Mouse (Mus musculus): ENCODE data around the gene Aknad1. TPM values are rescaled to one million over a fixed set of nuclear protein-coding genes. Genes with fewer than 3 reads are reported as not detected.

Aknad1 gene
- polyA plus RNA-seq, 1 experiment from 2014 or later = 0.32 TPM

- Histone ChIP-seq H3K4me1 (no peaks in the 10 kb centered on the region), H3K27ac (no peak overlapping the region), H3K4me3 (replicated peaks) (no peak overlapping the region), H3K9ac (no peak overlapping the region), H3K36me3 (peaks cover 8% of the 10 kb centered on the region), H3K4me2 (no peak overlapping the region), H3K9me3 (no peaks in the 10 kb centered on the region), H3K27me3 (replicated peaks) (no peaks in the 10 kb centered on the region)
- no peak for ATAC-seq (ENCODE audit: insufficient read depth, low FRiP score, low read depth)
- WGBS = 87% methylated on average over 6 of the region's 6 CpGs
Observed at GRCm38 (mm10) chr3:108831750-108832149, 92.3 kb downstream of the Aknad1 start.

Other genes starting within 250 kb of the Aknad1 start
- gene 1700013F07Rik, start 205.5 kb upstream of the Aknad1 start, polyA plus RNA-seq (2015; fragmentation: Nextera tagmentation; extraction: Ambion mirVana) = 0.41 and 0.46 TPM in 2 replicates
- gene 5330417C22Rik, start 203.1 kb upstream of the Aknad1 start, polyA plus RNA-seq (2015; fragmentation: Nextera tagmentation; extraction: Ambion mirVana) = 33.7 and 45.1 TPM in 2 replicates
- 38.3 and 40.0 TPM in 2 replicates for gene Tmem167b, start 177.2 kb upstream of the Aknad1 start, polyA plus RNA-seq (2015; fragmentation: Nextera tagmentation; extraction: Ambion mirVana)
- 43.5 and 44.7 TPM in 2 replicates for gene Taf13, start 168.0 kb upstream of the Aknad1 start, polyA plus RNA-seq (2015; fragmentation: Nextera tagmentation; extraction: Ambion mirVana)
- gene Wdr47, start 148.4 kb upstream of the Aknad1 start, polyA plus RNA-seq (2015; fragmentation: Nextera tagmentation; extraction: Ambion mirVana) = 10.8 and 11.6 TPM in 2 replicates
- 79.7 and 86.4 TPM in 2 replicates for gene Clcc1, start 85.7 kb upstream of the Aknad1 start, polyA plus RNA-seq (2015; fragmentation: Nextera tagmentation; extraction: Ambion mirVana)
- 46.2 and 54.5 TPM in 2 replicates for gene Gpsm2, start 17.3 kb upstream of the Aknad1 start, polyA plus RNA-seq (2015; fragmentation: Nextera tagmentation; extraction: Ambion mirVana)
- 40.3 and 42.2 TPM in 2 replicates for gene Stxbp3, start 100.9 kb downstream of the Aknad1 start, polyA plus RNA-seq (2015; fragmentation: Nextera tagmentation; extraction: Ambion mirVana)
- 0.08 and 0.14 TPM in 2 replicates for gene Fndc7, start 150.3 kb downstream of the Aknad1 start, polyA plus RNA-seq (2015; fragmentation: Nextera tagmentation; extraction: Ambion mirVana)
- 84.5 and 88.8 TPM in 2 replicates for gene Prpf38b, start 172.1 kb downstream of the Aknad1 start, polyA plus RNA-seq (2015; fragmentation: Nextera tagmentation; extraction: Ambion mirVana)
- 0.41 and 0.44 TPM in 2 replicates for gene Henmt1, start 200.2 kb downstream of the Aknad1 start, polyA plus RNA-seq (2015; fragmentation: Nextera tagmentation; extraction: Ambion mirVana)
- 0.54 TPM in 1 of 2 replicates, not detected in the other for gene Gm9857, start 200.8 kb downstream of the Aknad1 start, polyA plus RNA-seq (2015; fragmentation: Nextera tagmentation; extraction: Ambion mirVana)

Data from stomach, embryonic 15.5 days (tissue).